Mouse (Mus musculus) embryonic fibroblast, embryonic 13.5 days (primary cell): Measurements from ENCODE around the gene Flvcr2.

Experiments
- CTCF ChIP-seq: IDR thresholded peaks from 2 replicates; pipeline ENCODE4 v1.5.1; 2011; ENCODE audit warnings: mild to moderate bottlenecking, control low read depth, low read length, moderate library complexity, borderline replicate concordance; ENCODE audit not compliant: insufficient read depth
- POLR2A ChIP-seq: IDR thresholded peaks from 2 replicates; pipeline ENCODE4 v1.6.1; 2011; ENCODE audit warnings: low read depth, mild to moderate bottlenecking, control low read depth, low read length, moderate library complexity

DNA sequence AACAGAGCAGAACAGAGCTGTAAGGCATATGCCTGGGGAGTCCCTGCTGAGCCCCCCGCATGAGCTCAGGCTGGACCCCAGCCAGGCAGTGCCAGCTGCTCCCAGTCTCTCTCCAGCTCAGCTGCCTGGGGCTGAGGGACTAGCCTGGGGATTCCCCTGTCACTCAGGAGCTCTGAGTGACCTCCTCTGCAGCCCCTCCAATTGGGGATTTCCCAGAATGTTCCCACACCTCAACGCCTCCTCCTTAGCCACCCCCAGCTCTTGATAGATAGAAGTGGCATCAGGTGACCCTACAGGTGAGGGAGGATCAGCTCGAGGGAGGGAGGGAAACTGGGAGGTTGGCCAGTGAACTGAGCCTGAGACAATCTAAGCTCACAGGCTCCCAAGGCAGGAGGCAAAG is 42.8 kb upstream of the Flvcr2 start:
- no peak for TF ChIP-seq CTCF
- no peak for TF ChIP-seq POLR2A
